9 mouse cellular contexts compared by ENCODE assay signal in genomic region chr17:32122587-32122970, GRCm38 (mm10). TPM values are rescaled to one million over a fixed set of nuclear protein-coding genes. Genes with fewer than 3 reads are reported as not detected.
DNase-seq lines count a peak whose midpoint lies in the region; ATAC-seq and TF ChIP-seq lines count a peak whose summit lies in the region.
"Had no signal": no experiment of that assay in that cellular context is flagged by ENCODE, and none has a peak within 500 bp of the region (broad histone marks: within the 10 kb centered on the region; RNA-seq: fewer than 3 reads in every experiment).

No protein-coding gene starts in this region.

- H3K9ac ChIP-seq in heart, postnatal 0 days (replicated peaks; ENCODE audit: low read depth, low read length), result no peak overlapping the region
- no peak overlapping the region for H3K9ac ChIP-seq in midbrain, embryonic 15.5 days
- H3K9ac ChIP-seq: limb, embryonic 12.5 days; neural tube, embryonic 12.5 days had no signal

- ATAC-seq in megakaryocyte, adult 5-6 weeks (ENCODE audit: poor library complexity, severe bottlenecking), result no peak
- peak; percentile 28; the same call in 1 of the 2 replicates for ATAC-seq in heart, postnatal 0 days (ENCODE audit: insufficient read depth, low read depth)
- no peak for ATAC-seq in inflammation-experienced regulatory T-cells, adult 6 months
- no peak for ATAC-seq in midbrain, embryonic 15.5 days (replicated peaks)

- no peak overlapping the region for H3K27ac ChIP-seq in heart, postnatal 0 days (ENCODE audit: low read depth)
- H3K27ac ChIP-seq in midbrain, embryonic 15.5 days, result no peak overlapping the region
- H3K27ac ChIP-seq: limb, embryonic 12.5 days; neural tube, embryonic 12.5 days had no signal

- H3K36me3 ChIP-seq in megakaryocyte, embryonic 14.5 days (replicated peaks; ENCODE audit: low read length), result peaks cover 80% of the 10 kb centered on the region
- H3K36me3 ChIP-seq in heart, postnatal 0 days (replicated peaks; ENCODE audit: control insufficient read depth, insufficient read depth, low read length), result no peaks in the 10 kb centered on the region
- no peaks in the 10 kb centered on the region for H3K36me3 ChIP-seq in midbrain, embryonic 15.5 days (replicated peaks)

- H3K4me1 ChIP-seq in megakaryocyte, embryonic 14.5 days, result peaks cover 70% of the 10 kb centered on the region
- peaks cover 21% of the 10 kb centered on the region for H3K4me1 ChIP-seq in heart, postnatal 0 days (ENCODE audit: control insufficient read depth, insufficient read depth)
- H3K4me1 ChIP-seq in midbrain, embryonic 15.5 days, result peaks cover 17% of the 10 kb centered on the region

- no peak overlapping the region for H3K4me2 ChIP-seq in heart, postnatal 0 days (ENCODE audit: low read depth, low read length)
- H3K4me2 ChIP-seq in midbrain, embryonic 15.5 days, result no peak overlapping the region
- H3K4me2 ChIP-seq: limb, embryonic 12.5 days; neural tube, embryonic 12.5 days had no signal

- H3K4me3 ChIP-seq in megakaryocyte, embryonic 14.5 days (replicated peaks), result peak overlapping the region; percentile 60
- no peak overlapping the region for H3K4me3 ChIP-seq in heart, postnatal 0 days (ENCODE audit: low read depth, low read length)
- no peak overlapping the region for H3K4me3 ChIP-seq in midbrain, embryonic 15.5 days
- H3K4me3 ChIP-seq: limb, embryonic 12.5 days; neural tube, embryonic 12.5 days had no signal

- no peaks in the 10 kb centered on the region for H3K27me3 ChIP-seq in megakaryocyte, embryonic 14.5 days (replicated peaks)
- H3K27me3 ChIP-seq in heart, postnatal 0 days (ENCODE audit: control insufficient read depth, insufficient read depth, low read length), result no peaks in the 10 kb centered on the region
- H3K27me3 ChIP-seq in midbrain, embryonic 15.5 days (replicated peaks), result no peaks in the 10 kb centered on the region
- H3K27me3 ChIP-seq: limb, embryonic 12.5 days; neural tube, embryonic 12.5 days had no signal

- peak; percentile 63 for DNase-seq in gastrocnemius, postnatal 10 days
- no peak for DNase-seq in heart, postnatal 0 days (ENCODE audit: low spot score)
- DNase-seq in skeletal muscle tissue, adult 2 months (ENCODE audit: low read depth, low spot score), result peak; percentile 72

- H3K9me3 ChIP-seq in megakaryocyte, embryonic 14.5 days, result no peaks in the 10 kb centered on the region
- no peaks in the 10 kb centered on the region for H3K9me3 ChIP-seq in heart, postnatal 0 days (replicated peaks; ENCODE audit: control insufficient read depth, low read length)
- no peaks in the 10 kb centered on the region for H3K9me3 ChIP-seq in midbrain, embryonic 15.5 days
- H3K9me3 ChIP-seq: limb, embryonic 12.5 days; neural tube, embryonic 12.5 days had no signal

- TF ChIP-seq CTCF in heart, postnatal 0 days (IDR thresholded peaks at IDR 0.05; ENCODE audit: low read depth), result no peak

- 46% methylated on average over 14 of the region's 14 CpGs for WGBS in heart, postnatal 0 days
- 82% methylated on average over 14 of the region's 14 CpGs for WGBS in midbrain, embryonic 15.5 days

- no peak for TF ChIP-seq EP300 in heart, postnatal 0 days (IDR thresholded peaks at IDR 0.05; ENCODE audit: low read depth)

RNA-seq across cellular contexts. Expression of gene Notch3, which starts 44.1 kb away (rescaled TPM):
- polyA plus RNA-seq in megakaryocyte, embryonic 14.5 days (2012; ENCODE audit: insufficient read depth, low replicate concordance), result 0.23 and 1.4 TPM in 2 replicates
- 0.18 TPM in 1 of 2 replicates, not detected in the other for total RNA-seq in megakaryocyte, adult 5-6 weeks (2015)
- 0.04 and 0.08 TPM in 2 replicates for total RNA-seq in megakaryocyte, adult 5-6 weeks (2017)
- 10 to 100 TPM; 39.6 to 47.8 TPM for total RNA-seq in gastrocnemius, postnatal 10 days (2021)
- total RNA-seq in heart, postnatal 0 days (2014; rRNA removed; ENCODE audit: low replicate concordance), result 36.8 and 53.6 TPM in 2 replicates
- 3.7 TPM in 2 replicates for polyA plus RNA-seq in heart, postnatal 0 days (2015; fragmentation: Nextera tagmentation; extraction: Ambion mirVana)
- not detected for polyA plus RNA-seq in inflammation-experienced regulatory T-cells, adult 6 months (2017; shearing (Covaris generic))
- 7.9 and 8.9 TPM in 2 replicates for polyA plus RNA-seq in midbrain, embryonic 15.5 days (2015; fragmentation: Nextera tagmentation; extraction: Ambion mirVana)
